Mouse (Mus musculus) kidney, embryonic 15.5 days (tissue): ENCODE data around the gene Fign. TPM values are rescaled to one million over a fixed set of nuclear protein-coding genes. Genes with fewer than 3 reads are reported as not detected.

Source experiments
- ATAC-seq: fragments of 200-750 bp; cut with Nextera tagmentation; replicated peaks from 2 replicates; pipeline ENCODE4 v1.8.0; 2017; ENCODE audit warnings: moderate TSS enrichment; ENCODE audit not compliant: low FRiP score
- H3K27ac ChIP-seq: fragments of 300-500 bp; sonication (generic); 2 replicates; pipeline ENCODE4 v1.5.1; 2015; ENCODE audit warnings: mild to moderate bottlenecking, inconsistent platforms
- H3K27me3 ChIP-seq: fragments of 300-500 bp; sonication (generic); 2 replicates; pipeline ENCODE4 v1.6.1; 2015; ENCODE audit warnings: inconsistent platforms
- H3K36me3 ChIP-seq: fragments of 300-500 bp; sonication (generic); 2 replicates; pipeline ENCODE4 v1.6.1; 2015; ENCODE audit warnings: inconsistent platforms
- H3K4me1 ChIP-seq: fragments of 300-500 bp; sonication (generic); 2 replicates; pipeline ENCODE4 v1.6.1; 2015; ENCODE audit warnings: inconsistent platforms
- H3K4me2 ChIP-seq: fragments of 300-500 bp; sonication (generic); 2 replicates; pipeline ENCODE4 v1.6.1; 2015; ENCODE audit warnings: moderate library complexity, mild to moderate bottlenecking, inconsistent platforms
- H3K4me3 ChIP-seq: fragments of 300-500 bp; sonication (generic); replicated peaks from 2 replicates; pipeline ENCODE4 v1.5.1; 2015; ENCODE audit warnings: mild to moderate bottlenecking, inconsistent platforms
- H3K9ac ChIP-seq: fragments of 300-500 bp; sonication (generic); 2 replicates; pipeline ENCODE4 v1.6.1; 2015; ENCODE audit warnings: mild to moderate bottlenecking, inconsistent platforms
- H3K9me3 ChIP-seq: fragments of 300-500 bp; sonication (generic); replicated peaks from 2 replicates; pipeline ENCODE4 v1.6.1; 2016; ENCODE audit warnings: inconsistent platforms
- WGBS: fragments of 180-500 bp; shearing (Covaris S2); methylation state at CpG from one replicate; pipeline ENCODE4 v1.1.7; 2015; ENCODE audit warnings: mixed read lengths; 5-methylcytosine and 5-hydroxymethylcytosine counted together
- polyA plus RNA-seq: library from polyadenylated mRNA; unstranded; fragments of >200 nt; fragmentation: Nextera tagmentation; extraction: Ambion mirVana; gene quantifications from 2 replicates; pipeline ENCODE4 v1.2.1, GENCODE M21; 2015

Fign gene
- polyA plus RNA-seq, 1 experiment from 2014 or later: 7.9 TPM

DNA sequence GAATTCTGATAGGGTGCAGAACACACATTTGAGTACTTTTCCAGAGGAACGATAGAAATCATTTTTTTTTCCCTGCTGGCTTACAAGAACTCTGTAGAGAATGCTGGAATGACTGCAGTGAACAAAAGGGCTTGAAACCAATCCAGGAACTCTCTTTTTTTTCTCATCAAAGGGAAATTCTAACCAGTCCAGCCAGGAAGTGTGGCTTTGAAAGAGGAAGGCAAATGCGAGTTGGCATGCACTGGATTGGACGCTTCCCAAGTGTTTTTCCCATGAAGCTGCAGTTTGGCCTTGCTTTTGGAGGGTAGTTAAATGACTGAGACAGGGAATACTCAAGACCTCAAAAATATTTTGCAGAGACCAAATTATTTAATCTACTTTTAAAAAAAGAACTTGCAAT, 54.7 kb downstream of the Fign start:
- Histone ChIP-seq H3K9ac (no peak overlapping the region), H3K27me3 (no peaks in the 10 kb centered on the region), H3K4me1 (no peaks in the 10 kb centered on the region), H3K4me3 (no peak overlapping the region), H3K4me2 (no peak overlapping the region), H3K27ac (no peak overlapping the region), H3K9me3 (no peaks in the 10 kb centered on the region), H3K36me3 (no peaks in the 10 kb centered on the region)
- ATAC-seq: no peak
- 49% methylated on average over 3 of the region's 3 CpGs for WGBS

DNA sequence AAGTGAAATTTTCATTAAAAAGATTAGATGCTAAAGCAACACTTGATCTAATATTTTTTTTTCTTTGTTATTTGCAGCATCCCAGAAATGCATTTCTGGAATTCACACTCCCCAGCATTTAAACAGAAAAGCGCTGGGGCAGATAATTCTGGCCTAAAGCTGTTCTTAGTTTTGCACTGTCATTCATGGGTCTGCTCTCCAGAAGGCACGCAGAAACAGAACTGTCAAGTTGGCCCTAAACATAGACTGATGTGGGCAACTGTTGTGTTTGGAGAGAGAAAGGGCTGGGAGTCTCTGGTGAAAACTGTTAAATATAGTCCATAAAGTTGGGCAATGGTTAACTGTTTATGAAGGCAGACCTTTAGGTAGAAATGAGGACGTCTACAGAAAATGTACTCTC, 62.4 kb downstream of the Fign start:
- Histone ChIP-seq H3K4me2 (no peak overlapping the region), H3K9me3 (no peaks in the 10 kb centered on the region), H3K27me3 (no peaks in the 10 kb centered on the region), H3K9ac (no peak overlapping the region), H3K4me3 (no peak overlapping the region), H3K27ac (no peak overlapping the region), H3K4me1 (no peaks in the 10 kb centered on the region), H3K36me3 (peaks cover 6% of the 10 kb centered on the region; the same call in 1 of the 2 replicates)
- WGBS: 54% methylated on average over 3 of the region's 3 CpGs
- ATAC-seq: no peak

DNA sequence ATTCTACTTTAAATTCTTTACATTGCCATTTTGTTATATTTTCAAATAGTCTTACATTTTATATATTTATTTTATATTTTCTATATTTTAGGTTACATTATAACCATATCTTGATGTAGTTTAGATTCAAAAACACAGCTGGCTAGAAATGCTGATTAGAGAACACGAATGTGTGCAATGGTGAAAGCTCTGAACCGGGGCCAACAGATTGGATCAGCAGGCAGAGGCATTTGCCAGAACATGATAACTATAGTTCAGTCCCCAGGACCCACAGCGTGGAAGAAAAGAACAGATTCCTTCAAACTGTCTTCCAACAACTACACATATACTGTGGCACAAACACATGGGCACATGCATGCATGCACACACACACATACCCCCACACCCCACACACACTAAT, 64.0 kb downstream of the Fign start:
- H3K9me3 ChIP-seq: no peaks in the 10 kb centered on the region
- no peak for ATAC-seq
- H3K4me1 ChIP-seq: no peaks in the 10 kb centered on the region
- H3K4me2 ChIP-seq: no peak overlapping the region
- H3K27me3 ChIP-seq: no peaks in the 10 kb centered on the region
- peaks cover 6% of the 10 kb centered on the region; the same call in 1 of the 2 replicates for H3K36me3 ChIP-seq
- H3K9ac ChIP-seq: no peak overlapping the region
- no peak overlapping the region for H3K27ac ChIP-seq
- 83% methylated on average over 3 of the region's 3 CpGs for WGBS
- no peak overlapping the region for H3K4me3 ChIP-seq

DNA sequence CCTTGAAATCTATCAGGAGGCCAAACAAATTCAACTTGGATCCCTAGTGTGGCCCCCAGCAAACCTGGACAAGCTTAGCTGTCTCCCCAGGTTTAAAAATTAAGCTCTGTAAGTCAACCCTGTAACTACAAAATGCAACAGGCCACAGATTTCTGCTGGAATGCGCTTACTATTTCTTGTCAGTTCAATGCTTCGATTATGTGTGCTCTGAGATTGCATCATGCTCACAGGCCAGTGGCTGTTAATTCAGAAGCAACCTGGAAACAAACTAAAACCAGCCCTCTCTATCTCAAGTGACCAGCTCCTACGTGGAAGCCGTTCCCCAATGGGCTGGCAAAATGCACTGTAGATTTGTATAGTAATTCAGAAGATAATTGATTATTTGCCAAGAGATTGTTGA, 71.9 kb downstream of the Fign start:
- WGBS: 73% methylated on average over 4 of the region's 4 CpGs
- H3K27me3 ChIP-seq: no peaks in the 10 kb centered on the region
- ATAC-seq: no peak
- H3K4me2 ChIP-seq: no peak overlapping the region
- H3K4me1 ChIP-seq: no peaks in the 10 kb centered on the region
- no peak overlapping the region for H3K9ac ChIP-seq
- H3K36me3 ChIP-seq: no peaks in the 10 kb centered on the region
- H3K27ac ChIP-seq: no peak overlapping the region
- no peaks in the 10 kb centered on the region for H3K9me3 ChIP-seq
- H3K4me3 ChIP-seq: no peak overlapping the region

DNA sequence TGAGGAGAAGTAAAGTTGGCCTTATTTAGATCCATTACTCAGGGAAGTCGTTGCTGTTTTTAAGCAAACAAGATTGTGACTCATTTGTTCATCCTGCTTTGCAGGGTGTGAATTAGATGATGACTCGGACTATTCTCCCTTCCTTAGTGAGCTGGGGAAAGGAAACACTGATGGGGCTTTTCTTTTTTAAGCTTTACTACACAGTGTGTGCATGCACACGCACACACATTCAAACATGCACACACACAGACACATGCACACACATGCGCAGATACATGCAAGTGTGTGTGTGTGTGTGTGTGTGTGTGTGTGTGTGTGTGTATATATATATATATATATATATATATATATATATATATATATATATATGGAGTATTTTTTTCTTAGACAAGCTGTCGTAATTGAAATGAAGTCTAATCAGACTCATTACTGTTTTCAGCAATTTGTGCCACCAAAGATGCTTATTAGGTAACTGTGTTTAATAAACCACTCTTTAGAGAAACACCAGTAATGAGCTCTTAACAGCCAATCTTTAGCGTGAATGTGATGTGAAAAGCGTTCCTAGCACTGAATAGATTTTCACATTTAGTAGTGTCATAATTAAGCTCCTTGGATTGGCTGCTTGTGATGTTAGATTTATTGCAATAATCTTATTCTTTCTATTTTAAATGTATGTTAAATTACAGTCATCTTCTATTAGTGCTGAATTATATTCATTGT, 103.4 kb downstream of the Fign start:
- Histone ChIP-seq H3K27ac (no peak overlapping the region), H3K36me3 (no peaks in the 10 kb centered on the region), H3K4me3 (no peak overlapping the region), H3K4me1 (no peaks in the 10 kb centered on the region), H3K4me2 (no peak overlapping the region), H3K9ac (no peak overlapping the region), H3K27me3 (no peaks in the 10 kb centered on the region), H3K9me3 (no peaks in the 10 kb centered on the region)
- 82% methylated on average over 7 of the region's 7 CpGs for WGBS
- ATAC-seq: no peak

DNA sequence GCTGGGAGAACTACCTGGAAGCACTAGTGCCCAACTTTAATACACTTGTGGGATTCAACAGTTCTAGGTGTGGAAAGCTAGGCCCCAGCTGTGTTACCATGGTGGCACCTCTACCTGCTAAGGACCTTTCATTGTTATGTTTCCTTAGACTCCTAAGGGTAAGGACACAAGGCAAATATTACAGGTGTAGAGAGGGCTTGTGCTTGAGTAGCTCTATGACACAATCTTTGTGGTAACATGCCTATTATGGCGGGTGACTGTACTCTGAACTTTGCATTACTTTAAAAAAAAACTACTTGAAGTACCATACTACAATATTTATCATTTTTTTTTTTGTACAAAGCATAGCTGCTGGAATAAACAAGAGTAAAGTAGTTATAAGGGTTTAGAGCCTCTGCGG, 112.4 kb downstream of the Fign start:
- 97% methylated on average over 2 of the region's 2 CpGs for WGBS
- ATAC-seq: no peak
- H3K9ac ChIP-seq: no peak overlapping the region

DNA sequence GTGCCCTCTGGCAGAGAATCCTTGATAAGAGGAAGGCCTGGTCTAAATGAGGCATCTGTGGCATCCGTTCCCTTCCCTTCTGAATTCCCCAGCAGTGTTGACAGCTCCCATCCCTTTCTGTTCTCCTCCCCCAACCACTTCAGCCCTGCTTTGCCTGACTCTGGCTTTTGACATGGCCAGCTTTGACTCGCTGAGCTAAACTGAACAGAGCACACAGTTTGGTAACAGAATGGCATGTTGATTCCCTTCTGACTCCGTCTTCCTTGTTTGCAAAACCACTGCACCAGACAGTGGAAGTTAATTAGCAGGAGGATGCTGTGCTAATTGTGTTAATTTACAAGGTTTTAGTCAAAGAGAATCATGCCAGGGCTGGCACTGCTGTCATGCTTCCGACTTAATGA, 115.5 kb downstream of the Fign start:
- Histone ChIP-seq H3K27me3 (no peaks in the 10 kb centered on the region), H3K4me1 (peaks cover 5% of the 10 kb centered on the region; the same call in 1 of the 2 replicates)

More for the DNA sequence above, 112.4 kb downstream of the Fign start:
- Histone ChIP-seq H3K4me3 (no peak overlapping the region), H3K9me3 (no peaks in the 10 kb centered on the region), H3K27ac (no peak overlapping the region), H3K4me1 (peaks cover 5% of the 10 kb centered on the region; the same call in 1 of the 2 replicates), H3K36me3 (peaks cover 2% of the 10 kb centered on the region), H3K4me2 (no peak overlapping the region), H3K27me3 (no peaks in the 10 kb centered on the region)

DNA sequence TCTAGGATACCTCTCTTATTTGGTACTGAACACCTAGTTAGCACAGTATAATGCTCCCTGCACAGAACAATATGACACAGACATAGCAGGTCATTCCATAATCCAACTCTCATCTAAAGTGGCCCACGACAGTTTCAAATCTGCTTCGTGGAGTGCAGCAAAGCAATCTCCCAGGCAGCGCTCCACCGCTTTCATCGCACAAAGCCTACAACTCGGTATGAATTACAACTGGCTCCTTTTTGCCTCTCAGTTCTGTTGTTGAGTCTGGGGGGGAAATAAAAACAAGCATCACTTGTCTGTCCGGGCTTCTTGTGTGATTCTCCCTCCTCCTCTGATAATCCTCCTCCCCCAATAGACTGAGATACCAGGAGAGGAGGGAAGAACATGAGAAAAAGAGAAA, 116.4 kb downstream of the Fign start:
- Histone ChIP-seq H3K36me3 (peaks cover 26% of the 10 kb centered on the region), H3K9me3 (no peaks in the 10 kb centered on the region), H3K4me3 (no peak overlapping the region), H3K4me2 (no peak overlapping the region), H3K27ac (no peak overlapping the region), H3K27me3 (no peaks in the 10 kb centered on the region), H3K9ac (no peak overlapping the region), H3K4me1 (peaks cover 5% of the 10 kb centered on the region; the same call in 1 of the 2 replicates)
- no peak for ATAC-seq
- WGBS: 45% methylated on average over 7 of the region's 7 CpGs

More for the DNA sequence above, 115.5 kb downstream of the Fign start:
- Histone ChIP-seq H3K9me3 (no peaks in the 10 kb centered on the region), H3K36me3 (peaks cover 26% of the 10 kb centered on the region), H3K9ac (no peak overlapping the region), H3K27ac (no peak overlapping the region), H3K4me3 (no peak overlapping the region), H3K4me2 (no peak overlapping the region)
- no peak for ATAC-seq
- WGBS: 41% methylated on average over 4 of the region's 4 CpGs

DNA sequence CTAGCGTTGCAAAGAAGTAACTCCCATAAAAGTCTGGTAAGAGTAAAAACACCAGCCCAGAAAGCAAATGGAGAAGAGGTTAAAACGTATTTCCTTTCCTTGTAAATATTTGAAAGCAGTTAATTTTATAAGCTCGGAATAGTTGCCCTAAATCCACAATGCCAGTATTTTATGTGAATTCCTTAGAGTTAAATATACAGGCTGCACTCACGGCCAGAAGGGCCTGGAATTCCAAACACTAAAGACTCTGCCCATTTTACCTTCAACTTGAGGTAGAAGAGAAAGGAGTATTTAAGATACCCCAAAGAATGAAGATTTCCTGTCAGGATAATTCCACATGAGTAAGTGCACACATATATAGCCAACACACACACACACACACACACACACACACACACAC, 128.2 kb downstream of the Fign start:
- H3K36me3 ChIP-seq: no peaks in the 10 kb centered on the region
- H3K27me3 ChIP-seq: no peaks in the 10 kb centered on the region
- H3K9ac ChIP-seq: no peak overlapping the region
- 19% methylated on average over 4 of the region's 4 CpGs for WGBS
- no peak for ATAC-seq
- H3K4me1 ChIP-seq: peaks cover 11% of the 10 kb centered on the region
- H3K4me3 ChIP-seq: no peak overlapping the region
- no peak overlapping the region for H3K27ac ChIP-seq
- H3K4me2 ChIP-seq: no peak overlapping the region
- no peaks in the 10 kb centered on the region for H3K9me3 ChIP-seq

DNA sequence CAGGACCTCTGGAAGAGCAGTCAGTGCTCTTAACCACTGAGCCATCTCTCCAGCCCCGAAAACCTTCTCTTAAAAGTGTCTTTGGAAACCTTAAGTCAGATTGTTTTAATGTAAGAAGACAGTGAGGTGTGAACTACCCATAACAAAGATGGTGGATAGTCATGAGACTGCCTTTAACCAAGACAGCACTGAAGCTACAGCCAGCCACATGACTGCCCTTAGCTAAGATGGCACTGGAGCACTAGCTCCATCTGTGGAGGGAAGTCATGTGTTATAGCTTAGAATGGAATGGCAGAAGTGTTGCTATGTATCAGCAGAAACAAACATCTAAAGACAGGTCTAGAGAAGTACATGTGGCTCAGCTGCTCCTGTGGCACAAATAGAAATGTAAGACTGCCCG, 166.8 kb downstream of the Fign start:
- Histone ChIP-seq H3K9ac (no peak overlapping the region), H3K4me2 (no peak overlapping the region), H3K4me1 (no peaks in the 10 kb centered on the region), H3K9me3 (no peaks in the 10 kb centered on the region), H3K36me3 (no peaks in the 10 kb centered on the region), H3K4me3 (no peak overlapping the region), H3K27me3 (no peaks in the 10 kb centered on the region), H3K27ac (no peak overlapping the region)
- ATAC-seq: no peak
- WGBS: 95% methylated on average over 2 of the region's 2 CpGs

DNA sequence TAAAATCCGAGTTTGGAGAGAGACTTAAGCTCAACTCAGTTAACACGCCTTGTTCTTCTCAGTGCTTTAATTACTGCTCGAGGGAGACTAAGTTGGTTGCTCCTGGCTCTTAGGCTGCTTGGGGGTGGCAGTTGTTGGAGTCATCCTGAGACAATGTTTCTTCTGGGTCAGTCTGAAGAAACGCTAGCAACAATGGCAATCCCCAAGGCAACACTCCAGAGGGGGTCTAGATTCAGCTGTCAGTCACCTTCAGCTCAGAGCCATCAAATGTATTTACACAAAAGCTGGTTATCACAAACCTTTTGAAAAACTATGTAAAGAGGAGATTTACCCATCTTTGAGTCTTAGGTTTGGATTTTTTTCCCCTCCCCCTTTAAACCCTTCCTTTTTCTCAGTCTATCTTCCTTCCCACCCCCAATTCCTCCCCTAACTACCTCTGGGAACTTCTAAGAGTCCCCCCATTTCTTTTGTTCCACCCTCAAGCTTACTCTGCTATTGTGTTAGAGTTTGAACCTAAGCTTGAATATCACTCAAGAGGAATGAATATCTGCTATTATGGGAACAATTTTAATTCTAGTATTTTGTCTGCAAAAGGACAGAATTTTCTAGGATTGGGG, 171.2 kb downstream of the Fign start:
- Histone ChIP-seq H3K4me2 (no peak overlapping the region), H3K36me3 (no peaks in the 10 kb centered on the region), H3K9ac (no peak overlapping the region), H3K27me3 (no peaks in the 10 kb centered on the region), H3K9me3 (no peaks in the 10 kb centered on the region), H3K4me3 (no peak overlapping the region), H3K4me1 (no peaks in the 10 kb centered on the region), H3K27ac (no peak overlapping the region)
- no peak for ATAC-seq
- 39% methylated on average over 4 of the region's 4 CpGs for WGBS

DNA sequence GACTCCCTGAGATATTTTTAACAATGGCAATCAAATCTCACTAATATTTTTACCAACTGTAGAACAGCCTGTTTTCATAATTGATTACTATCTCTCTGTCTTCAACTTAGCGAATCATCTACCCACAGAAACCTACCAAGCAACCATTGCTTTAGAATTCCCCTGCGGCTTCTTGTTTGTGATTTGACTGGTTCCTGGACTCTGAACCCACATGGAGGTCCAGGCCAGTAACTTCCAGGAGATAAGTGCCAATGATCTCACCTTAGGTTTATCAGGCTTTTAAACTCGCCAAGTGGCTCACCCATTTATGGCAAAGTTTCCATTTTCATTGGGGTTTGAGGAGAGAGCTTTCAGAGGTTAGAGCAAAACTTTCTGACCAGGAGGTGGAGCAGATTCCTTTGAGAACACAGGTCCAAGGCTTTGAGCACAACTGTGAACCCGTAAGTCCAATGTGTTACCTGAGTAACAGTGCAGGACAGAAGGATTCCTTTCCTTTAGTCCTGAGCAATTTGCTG, 172.1 kb downstream of the Fign start:
- 82% methylated on average over 4 of the region's 4 CpGs for WGBS
- ATAC-seq: no peak
- no peak overlapping the region for H3K4me2 ChIP-seq
- H3K9ac ChIP-seq: no peak overlapping the region
- H3K27me3 ChIP-seq: no peaks in the 10 kb centered on the region
- 0 out of 2 replicates have a peak, but pooled peaks cover 2% of the 10 kb centered on the region for H3K4me1 ChIP-seq
- no peak overlapping the region for H3K4me3 ChIP-seq
- no peak overlapping the region for H3K27ac ChIP-seq
- no peaks in the 10 kb centered on the region for H3K9me3 ChIP-seq
- H3K36me3 ChIP-seq: no peaks in the 10 kb centered on the region
